ENCODE assay signal across 7 mouse cellular contexts in the genomic region with DNA sequence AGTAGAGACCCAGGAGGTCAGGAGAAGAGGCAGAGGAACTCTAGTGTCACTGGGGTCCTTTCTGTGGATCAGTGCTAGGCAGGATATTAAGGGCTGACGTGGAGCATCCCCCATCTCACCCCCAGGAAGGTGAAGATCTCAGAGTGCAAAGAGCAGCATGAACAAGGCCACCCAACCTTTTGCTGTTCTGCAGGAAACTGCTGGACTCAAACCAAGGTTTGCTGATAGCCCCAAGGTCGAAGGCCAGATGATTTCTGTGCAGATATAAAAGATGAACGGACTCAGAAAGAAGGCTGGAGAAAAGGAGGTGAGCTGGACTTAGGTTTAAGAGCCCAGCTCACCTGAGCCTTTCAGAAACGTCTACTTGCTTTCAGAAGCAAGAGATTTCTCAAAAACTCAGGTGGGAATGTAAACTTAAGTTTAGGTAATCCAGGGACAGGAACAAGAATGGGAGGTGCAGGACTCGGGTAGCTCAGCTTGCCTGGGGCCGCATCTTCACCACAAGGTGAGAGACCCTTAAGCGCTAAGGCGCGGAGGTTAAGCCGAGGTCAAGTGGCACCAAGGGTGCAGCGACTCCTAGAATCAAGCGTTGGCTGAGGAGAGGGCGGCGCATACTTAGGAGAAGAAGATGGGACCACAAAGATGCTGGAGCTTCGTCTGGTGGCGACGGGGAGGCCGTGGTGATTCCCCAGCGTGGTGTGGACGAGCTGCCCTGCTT. TPM values are rescaled to one million over a fixed set of nuclear protein-coding genes. Genes with fewer than 3 reads are reported as not detected.
A peak's percentile ranks its signal among the peaks of the same experiment; 100 is the strongest.
DNase-seq lines count a peak whose midpoint lies in the region; ATAC-seq and TF ChIP-seq lines count a peak whose summit lies in the region.

No protein-coding gene starts in this region.

- H3K9ac ChIP-seq in lung, embryonic 14.5 days = peak overlapping the region; percentile 71
- H3K9ac ChIP-seq in intestine, embryonic 14.5 days (ENCODE audit: low read length) = peak overlapping the region; percentile 72
- H3K9ac ChIP-seq in neural tube, embryonic 14.5 days (replicated peaks; ENCODE audit: low read depth, low read length) = peak overlapping the region; percentile 91

- H3K27ac ChIP-seq in lung, embryonic 14.5 days (ENCODE audit: low read depth) = no peak overlapping the region
- peak overlapping the region; percentile 88 for H3K27ac ChIP-seq in forebrain, embryonic 10.5 days
- no peak overlapping the region for H3K27ac ChIP-seq in intestine, embryonic 14.5 days (ENCODE audit: low read depth)
- peak overlapping the region; percentile 84 for H3K27ac ChIP-seq in neural tube, embryonic 14.5 days (ENCODE audit: low read depth, low read length)

- WGBS in lung, embryonic 14.5 days = 6% methylated on average over 20 of the region's 20 CpGs
- WGBS in forebrain, embryonic 10.5 days = 7% methylated on average over 20 of the region's 20 CpGs
- WGBS in intestine, embryonic 14.5 days = 10% methylated on average over 20 of the region's 20 CpGs
- 9% methylated on average over 20 of the region's 20 CpGs for WGBS in neural tube, embryonic 14.5 days

- no peak for DNase-seq in lung, embryonic 14.5 days
- no peak for DNase-seq in lung, postnatal 10 days
- no peak for DNase-seq in forebrain, embryonic 10.5 days (ENCODE audit: extremely low spot score, low spot score)
- no peak for DNase-seq in intestine, embryonic 14.5 days (ENCODE audit: low spot score)
- no peak for DNase-seq in right cerebral cortex, adult 18-20 months
- DNase-seq in right cerebral cortex, postnatal 14 days = no peak

- H3K4me2 ChIP-seq in lung, embryonic 14.5 days = peak overlapping the region; percentile 76
- H3K4me2 ChIP-seq in intestine, embryonic 14.5 days (ENCODE audit: low read length) = peak overlapping the region; percentile 73
- peak overlapping the region; percentile 65 for H3K4me2 ChIP-seq in neural tube, embryonic 14.5 days (ENCODE audit: low read depth, low read length)

- no peak for TF ChIP-seq CTCF in lung, embryonic 14.5 days (IDR thresholded peaks at IDR 0.05; ENCODE audit: low read depth)

- no peak for ATAC-seq in lung, embryonic 14.5 days (ENCODE audit: insufficient read depth)
- peak; percentile 6; the same call in 1 of the 2 replicates for ATAC-seq in intestine, embryonic 14.5 days (replicated peaks; ENCODE audit: low FRiP score, low TSS enrichment, low read depth)
- no peak for ATAC-seq in neural tube, embryonic 14.5 days (ENCODE audit: low read depth)

- H3K9me3 ChIP-seq in lung, embryonic 14.5 days (ENCODE audit: low read depth, low read length) = no peaks in the 10 kb centered on the region
- H3K9me3 ChIP-seq in forebrain, embryonic 10.5 days = no peaks in the 10 kb centered on the region
- H3K9me3 ChIP-seq in intestine, embryonic 14.5 days (ENCODE audit: control insufficient read depth, low read length) = no peaks in the 10 kb centered on the region
- H3K9me3 ChIP-seq in neural tube, embryonic 14.5 days (ENCODE audit: control insufficient read depth, low read length) = no peaks in the 10 kb centered on the region

- H3K4me3 ChIP-seq in lung, embryonic 14.5 days (ENCODE audit: low read depth, low read length) = peak overlapping the region; percentile 71
- peak overlapping the region; percentile 78 for H3K4me3 ChIP-seq in forebrain, embryonic 10.5 days
- H3K4me3 ChIP-seq in intestine, embryonic 14.5 days (ENCODE audit: low read depth, low read length) = peak overlapping the region; percentile 68
- H3K4me3 ChIP-seq in neural tube, embryonic 14.5 days (ENCODE audit: low read depth, low read length) = peak overlapping the region; percentile 72

- peaks cover 4% of the 10 kb centered on the region; the same call in 1 of the 2 replicates for H3K4me1 ChIP-seq in lung, embryonic 14.5 days (ENCODE audit: insufficient read depth)
- peaks cover 49% of the 10 kb centered on the region for H3K4me1 ChIP-seq in forebrain, embryonic 10.5 days
- H3K4me1 ChIP-seq in intestine, embryonic 14.5 days (replicated peaks; ENCODE audit: control insufficient read depth, insufficient read depth, low read length) = peaks cover 24% of the 10 kb centered on the region
- H3K4me1 ChIP-seq in neural tube, embryonic 14.5 days (ENCODE audit: control insufficient read depth, insufficient read depth, low read length) = peaks cover 20% of the 10 kb centered on the region

- H3K36me3 ChIP-seq in lung, embryonic 14.5 days (ENCODE audit: insufficient read depth) = peaks cover 2% of the 10 kb centered on the region; the same call in 1 of the 2 replicates
- H3K36me3 ChIP-seq in forebrain, embryonic 10.5 days (replicated peaks) = peaks cover 9% of the 10 kb centered on the region
- peaks cover 11% of the 10 kb centered on the region; the same call in 1 of the 2 replicates for H3K36me3 ChIP-seq in intestine, embryonic 14.5 days (ENCODE audit: control insufficient read depth, insufficient read depth, low read length)
- no peaks in the 10 kb centered on the region for H3K36me3 ChIP-seq in neural tube, embryonic 14.5 days (ENCODE audit: control insufficient read depth, insufficient read depth, low read length)

- H3K27me3 ChIP-seq in lung, embryonic 14.5 days (ENCODE audit: insufficient read depth, low read length) = peaks cover 24% of the 10 kb centered on the region
- H3K27me3 ChIP-seq in forebrain, embryonic 10.5 days (ENCODE audit: poor library complexity, severe bottlenecking) = peaks cover 66% of the 10 kb centered on the region
- 0 out of 2 replicates have a peak, but pooled peaks cover 7% of the 10 kb centered on the region for H3K27me3 ChIP-seq in intestine, embryonic 14.5 days (replicated peaks; ENCODE audit: control insufficient read depth, insufficient read depth, low read length)
- no peaks in the 10 kb centered on the region for H3K27me3 ChIP-seq in neural tube, embryonic 14.5 days (ENCODE audit: control insufficient read depth, insufficient read depth, low read length)

RNA-seq across cellular contexts. Expression of gene Ebf4, which starts 0.6 kb away (rescaled TPM):
- polyA plus RNA-seq in lung, embryonic 14.5 days (2014; fragmentation: Nextera tagmentation; extraction: Ambion mirVana) = 1.9 and 2.3 TPM in 2 replicates
- 0.79 and 0.80 TPM in 2 replicates for polyA plus RNA-seq in forebrain, embryonic 10.5 days (2016; fragmentation: Nextera tagmentation; extraction: Ambion mirVana)
- 2.9 and 3.6 TPM in 2 replicates for polyA plus RNA-seq in intestine, embryonic 14.5 days (2014; fragmentation: Nextera tagmentation; extraction: Ambion mirVana)
- 6.1 and 6.5 TPM in 2 replicates for polyA plus RNA-seq in neural tube, embryonic 14.5 days (2014; fragmentation: Nextera tagmentation; extraction: Ambion mirVana)

RNA-seq across cellular contexts. Expression of gene Idh3b, which starts 10.0 kb away (rescaled TPM):
- 136 and 151 TPM in 2 replicates for polyA plus RNA-seq in lung, embryonic 14.5 days (2014; fragmentation: Nextera tagmentation; extraction: Ambion mirVana)
- 136 and 139 TPM in 2 replicates for polyA plus RNA-seq in forebrain, embryonic 10.5 days (2016; fragmentation: Nextera tagmentation; extraction: Ambion mirVana)
- 214 and 215 TPM in 2 replicates for polyA plus RNA-seq in intestine, embryonic 14.5 days (2014; fragmentation: Nextera tagmentation; extraction: Ambion mirVana)
- polyA plus RNA-seq in neural tube, embryonic 14.5 days (2014; fragmentation: Nextera tagmentation; extraction: Ambion mirVana) = 180 and 183 TPM in 2 replicates

RNA-seq across cellular contexts. Expression of gene Nop56, which starts 20.1 kb away (rescaled TPM):
- 303 and 318 TPM in 2 replicates for polyA plus RNA-seq in lung, embryonic 14.5 days (2014; fragmentation: Nextera tagmentation; extraction: Ambion mirVana)
- 501 and 511 TPM in 2 replicates for polyA plus RNA-seq in forebrain, embryonic 10.5 days (2016; fragmentation: Nextera tagmentation; extraction: Ambion mirVana)
- 334 and 362 TPM in 2 replicates for polyA plus RNA-seq in intestine, embryonic 14.5 days (2014; fragmentation: Nextera tagmentation; extraction: Ambion mirVana)
- 230 and 261 TPM in 2 replicates for polyA plus RNA-seq in neural tube, embryonic 14.5 days (2014; fragmentation: Nextera tagmentation; extraction: Ambion mirVana)

Comparison
In these comparisons a context has a peak if more than half of its experiments do, and no peak if none do; other contexts are left out.
1. H3K27ac ChIP-seq: peak in forebrain, embryonic 10.5 days (single experiment) and neural tube, embryonic 14.5 days (single experiment); none in lung, embryonic 14.5 days (single experiment) and intestine, embryonic 14.5 days (single experiment).
2. Peak in every context shown above with its lines, with median percentiles within 50 percentile points of each other: H3K4me2 ChIP-seq, H3K4me3 ChIP-seq and H3K9ac ChIP-seq.